Mouse (Mus musculus) right cerebral cortex, adult 2 months (tissue): ENCODE data around the gene Tnrc6b.
A peak's percentile ranks its signal among the peaks of the same experiment; 100 is the strongest.

Experiments
- DNase-seq, 2 experiments: peaks; one replicate each; pipeline ENCODE4 v3.0.0; 2021 to 2022; ENCODE audit warnings: low spot score in 2 of 2

Gene Tnrc6b

GRCm38 (mm10) chr15:80785699-80786098, 74.6 kb downstream of the Tnrc6b start:
- no peak for DNase-seq

- DNase-seq: no peak
Measured at GRCm38 (mm10) chr15:80787746-80788145, 76.6 kb downstream of the Tnrc6b start.

- DNase-seq: no peak
Measured at GRCm38 (mm10) chr15:80792556-80792955, 81.4 kb downstream of the Tnrc6b start.

GRCm38 (mm10) chr15:80795076-80795475, 84.0 kb downstream of the Tnrc6b start:
- DNase-seq: no peak

GRCm38 (mm10) chr15:80797757-80798156, 86.6 kb downstream of the Tnrc6b start:
- DNase-seq: peak; percentile 38

- DNase-seq: peak; percentile 92 to 95
Measured at GRCm38 (mm10) chr15:80798367-80799073, 87.4 kb downstream of the Tnrc6b start.

- peak; percentile 39 to 51 for DNase-seq
Measured at GRCm38 (mm10) chr15:80799074-80799633, 88.0 kb downstream of the Tnrc6b start.

- peak; percentile 48 to 63 for DNase-seq
Measured at GRCm38 (mm10) chr15:80799634-80800137, 88.6 kb downstream of the Tnrc6b start.

- no peak for DNase-seq
Measured at GRCm38 (mm10) chr15:80800201-80800600, 89.1 kb downstream of the Tnrc6b start.

- DNase-seq: no peak
Measured at GRCm38 (mm10) chr15:80800765-80801164, 89.7 kb downstream of the Tnrc6b start.

- DNase-seq: no peak
Measured at GRCm38 (mm10) chr15:80801597-80801996, 90.5 kb downstream of the Tnrc6b start.

- no peak for DNase-seq
Measured at GRCm38 (mm10) chr15:80807162-80807561, 96.0 kb downstream of the Tnrc6b start.

GRCm38 (mm10) chr15:80810226-80810625, 99.1 kb downstream of the Tnrc6b start:
- no peak for DNase-seq

GRCm38 (mm10) chr15:80812840-80813239, 101.7 kb downstream of the Tnrc6b start:
- DNase-seq: no peak

GRCm38 (mm10) chr15:80814792-80815191, 103.7 kb downstream of the Tnrc6b start:
- DNase-seq: no peak

- DNase-seq: no peak
Measured at GRCm38 (mm10) chr15:80822276-80822675, 111.2 kb downstream of the Tnrc6b start.

- DNase-seq: no peak
Measured at GRCm38 (mm10) chr15:80831170-80831569, 120.1 kb downstream of the Tnrc6b start.

GRCm38 (mm10) chr15:80832808-80833207, 121.7 kb downstream of the Tnrc6b start:
- no peak for DNase-seq

GRCm38 (mm10) chr15:80836246-80836645, 125.1 kb downstream of the Tnrc6b start:
- no peak for DNase-seq

GRCm38 (mm10) chr15:80838836-80839235, 127.7 kb downstream of the Tnrc6b start:
- no peak for DNase-seq

GRCm38 (mm10) chr15:80839653-80840420, 128.7 kb downstream of the Tnrc6b start:
- peak; percentile 37 to 39 for DNase-seq

GRCm38 (mm10) chr15:80844262-80844661, 133.1 kb downstream of the Tnrc6b start:
- no peak for DNase-seq

GRCm38 (mm10) chr15:80844926-80845325, 133.8 kb downstream of the Tnrc6b start:
- no peak for DNase-seq
